Mouse (Mus musculus) T-helper 2 cell (primary cell): ENCODE measurements around the gene Slfn2.

Experiments
- in situ Hi-C: fragments of 300-600 bp; cut with MboI, MseI; formaldehyde crosslinking; loops from one replicate; pipeline ENCODE4 v1.15.1; 2025; ENCODE audit warnings: high pct_unique_total_duplicates

Slfn2 gene

GRCm38 (mm10) chr11:83070321-83070970, 5.5 kb downstream of the Slfn2 start:
- in situ Hi-C loops, result no loop called here

GRCm38 (mm10) chr11:83077714-83078422, 13.0 kb downstream of the Slfn2 start:
- in situ Hi-C loops, result no loop called here

- in situ Hi-C loops, result no loop called here
Observed at GRCm38 (mm10) chr11:83078423-83079140, 13.7 kb downstream of the Slfn2 start.

DNA sequence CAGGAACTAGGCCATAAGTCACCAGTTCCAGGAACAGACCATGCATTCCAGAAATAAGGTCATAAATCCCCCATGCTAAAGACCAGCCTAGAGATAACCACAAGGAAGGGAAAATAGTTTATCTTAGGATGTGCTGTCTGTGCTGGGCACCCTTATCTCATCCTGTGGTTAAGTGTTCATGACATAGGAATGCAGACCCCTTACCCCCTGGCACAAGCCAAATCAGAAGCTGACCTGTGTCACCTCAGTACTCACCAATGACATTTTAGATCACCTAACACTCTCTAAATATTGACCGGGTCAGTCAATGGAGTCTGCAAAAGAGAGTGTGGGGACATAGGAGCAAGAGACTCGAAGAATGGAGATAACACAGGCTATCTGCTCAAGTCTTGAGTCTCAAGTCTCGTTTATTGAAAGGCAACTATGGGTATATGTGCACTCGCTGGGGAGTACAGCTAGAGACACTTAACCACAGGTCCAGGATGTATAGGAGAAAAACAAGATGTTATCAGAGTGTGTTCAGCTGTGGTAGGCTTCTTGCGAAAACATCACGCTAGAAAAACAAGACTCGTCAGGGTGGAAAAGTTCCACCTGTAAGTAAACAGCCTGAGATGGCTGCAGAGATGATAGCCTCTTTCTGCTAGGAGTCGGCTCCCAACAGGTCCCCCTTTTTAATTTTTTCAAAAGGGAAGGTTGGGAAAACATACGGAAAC, 14.7 kb downstream of the Slfn2 start:
- in situ Hi-C loops, result no loop called here

GRCm38 (mm10) chr11:83082741-83083473, 18.0 kb downstream of the Slfn2 start:
- in situ Hi-C loops, result no loop called here

GRCm38 (mm10) chr11:83084161-83084560, 19.2 kb downstream of the Slfn2 start:
- in situ Hi-C loops, result no loop called here

DNA sequence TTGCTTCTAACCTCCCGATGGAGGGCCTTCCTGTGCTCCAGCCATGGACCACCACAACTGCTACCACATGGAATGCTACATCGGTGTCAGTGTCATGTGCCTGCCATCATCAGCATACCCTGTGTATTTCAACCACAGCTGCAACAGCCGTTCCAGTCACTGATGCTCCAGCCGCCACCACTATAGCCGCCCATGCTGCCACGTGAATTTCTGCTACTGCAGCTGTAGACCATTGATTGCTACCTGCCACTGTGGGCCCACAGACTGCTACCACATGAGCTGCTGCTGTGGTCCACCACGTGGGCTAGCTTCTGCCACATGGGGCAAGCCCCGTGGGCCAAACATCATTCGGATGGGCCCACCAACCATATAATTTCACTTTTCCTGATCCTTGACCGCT, 19.8 kb downstream of the Slfn2 start:
- in situ Hi-C loops, result no loop called here

GRCm38 (mm10) chr11:83115138-83115537, 50.2 kb downstream of the Slfn2 start:
- in situ Hi-C loops, result loop anchor here (5.0 kb wide), 1 partner anchor 48 kb away; the partner anchor contains the start of gene Slfn2

DNA sequence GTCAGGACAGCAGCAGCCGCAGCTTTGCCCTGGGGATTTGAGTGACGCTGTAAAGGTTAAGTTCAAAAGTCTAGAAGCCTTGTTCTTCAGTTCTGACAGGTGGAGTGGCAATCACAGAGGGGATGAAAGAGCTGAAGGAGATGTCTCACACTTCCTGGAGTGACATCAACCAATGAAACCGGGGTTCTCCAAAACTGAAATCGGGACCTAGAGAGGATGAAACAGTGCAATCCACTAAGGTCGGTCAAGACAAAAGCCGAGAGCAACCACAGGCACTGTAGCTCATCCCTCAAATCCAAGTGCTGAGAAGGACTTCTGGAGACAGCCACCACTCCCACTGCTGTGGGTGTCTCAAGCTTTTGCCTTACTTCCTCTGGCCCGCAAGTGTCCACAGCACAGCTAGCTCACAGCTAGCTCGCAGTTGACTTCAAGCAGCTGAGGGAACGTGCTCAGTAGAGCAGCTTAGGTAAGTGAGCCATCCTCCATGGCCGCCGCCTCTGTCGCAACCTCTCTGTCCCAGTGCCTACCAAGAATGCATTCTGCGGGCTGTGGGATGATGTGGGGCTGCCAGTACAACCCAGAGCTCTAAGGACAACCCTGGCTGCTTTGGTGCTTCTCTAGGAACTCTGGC, 51.8 kb downstream of the Slfn2 start, which contains the start of gene Slfn1:
Slfn1 (plus strand) TSS at position 253 of the 631 bp plus-strand sequence.
- in situ Hi-C loops, result loop anchor here (5.0 kb wide), 1 partner anchor 49 kb away; the partner anchor contains the start of gene Slfn2

GRCm38 (mm10) chr11:83118056-83118455, 53.1 kb downstream of the Slfn2 start:
- in situ Hi-C loops, result loop anchor here (5.0 kb wide), 1 partner anchor 51 kb away; the partner anchor contains the start of gene Slfn2
